Comparison of ENCODE assay signal across 8 mouse cellular contexts in the genomic region with DNA sequence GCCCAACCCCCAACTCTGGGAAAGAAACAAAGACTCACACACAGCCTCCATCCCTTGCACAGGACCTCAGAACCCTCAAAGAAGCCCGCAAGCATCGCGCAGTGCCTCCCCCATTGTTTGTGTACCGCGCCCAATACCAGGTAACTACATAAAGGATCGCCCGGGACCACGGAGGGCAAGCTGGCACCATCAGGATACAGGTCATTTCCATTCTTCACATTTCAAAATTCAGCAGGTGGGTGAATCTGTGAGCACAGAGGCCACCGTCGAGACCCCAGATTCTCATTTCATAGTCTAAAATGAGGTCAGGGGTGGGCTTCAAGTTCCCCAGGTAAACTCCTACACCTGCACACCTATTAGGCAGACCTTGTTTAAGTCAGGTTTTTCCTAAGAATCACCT. TPM values are rescaled to one million over a fixed set of nuclear protein-coding genes. Genes with fewer than 3 reads are reported as not detected.
DNase-seq lines count a peak whose midpoint lies in the region; ATAC-seq and TF ChIP-seq lines count a peak whose summit lies in the region.

No protein-coding gene starts in this region.

- no peak for TF ChIP-seq CTCF in ES-Bruce4 (IDR thresholded peaks at IDR 0.05; ENCODE audit: low read depth, low read length)

- TF ChIP-seq EP300 in ES-Bruce4 (IDR thresholded peaks at IDR 0.05; ENCODE audit: insufficient read depth, low read depth, low read length): no peak

- WGBS in hindbrain, embryonic 10.5 days: 87% methylated on average over 10 of the region's 10 CpGs
- 83% methylated on average over 10 of the region's 10 CpGs for WGBS in liver, embryonic 16.5 days (ENCODE audit: insufficient replicate concordance)

- ATAC-seq in cerebellum, adult (ENCODE audit: insufficient number of reproducible peaks, low FRiP score, low TSS enrichment): no peak
- ATAC-seq in liver, embryonic 16.5 days (ENCODE audit: low read depth): no peak

- 0 out of 2 replicates have a peak overlapping the region, but pooled peaks have one; percentile 39 for H3K4me2 ChIP-seq in liver, embryonic 16.5 days (ENCODE audit: low read depth, low read length)

- H3K9ac ChIP-seq in ES-Bruce4 (ENCODE audit: low read depth, poor library complexity, severe bottlenecking): peak overlapping the region; percentile 76
- H3K9ac ChIP-seq in liver, embryonic 16.5 days (ENCODE audit: low read depth, low read length): no peak overlapping the region

- peak overlapping the region; percentile 71 for H3K27ac ChIP-seq in ES-Bruce4 (ENCODE audit: insufficient read depth, low read length)
- H3K27ac ChIP-seq in hindbrain, embryonic 10.5 days: peak overlapping the region; percentile 94
- H3K27ac ChIP-seq in liver, embryonic 16.5 days (ENCODE audit: low read length): no peak overlapping the region

- H3K4me3 ChIP-seq in ES-Bruce4 (ENCODE audit: low read depth, low read length): peak overlapping the region; percentile 60
- peak overlapping the region; percentile 88 for H3K4me3 ChIP-seq in hindbrain, embryonic 10.5 days
- H3K4me3 ChIP-seq in liver, embryonic 16.5 days (ENCODE audit: low read depth, low read length): no peak overlapping the region

- no peaks in the 10 kb centered on the region for H3K4me1 ChIP-seq in ES-Bruce4 (ENCODE audit: control insufficient read depth, insufficient read depth, low read length)
- peaks cover 14% of the 10 kb centered on the region; the same call in 1 of the 2 replicates for H3K4me1 ChIP-seq in hindbrain, embryonic 10.5 days (replicated peaks)
- H3K4me1 ChIP-seq in liver, embryonic 16.5 days (ENCODE audit: control insufficient read depth, low read depth, low read length): no peaks in the 10 kb centered on the region

- no peaks in the 10 kb centered on the region for H3K9me3 ChIP-seq in ES-Bruce4 (replicated peaks; ENCODE audit: control insufficient read depth, insufficient read depth, low read length, poor library complexity, severe bottlenecking)
- H3K9me3 ChIP-seq in hindbrain, embryonic 10.5 days: peaks cover 4% of the 10 kb centered on the region; the same call in 1 of the 2 replicates
- no peaks in the 10 kb centered on the region for H3K9me3 ChIP-seq in liver, embryonic 16.5 days (replicated peaks; ENCODE audit: control insufficient read depth, low read length)

- H3K27me3 ChIP-seq in ES-Bruce4 (ENCODE audit: control insufficient read depth, insufficient read depth, low read length, poor library complexity, severe bottlenecking): no peaks in the 10 kb centered on the region
- H3K27me3 ChIP-seq in hindbrain, embryonic 10.5 days (ENCODE audit: insufficient read depth, poor library complexity, severe bottlenecking): no peaks in the 10 kb centered on the region
- peaks cover 19% of the 10 kb centered on the region for H3K27me3 ChIP-seq in liver, embryonic 16.5 days (ENCODE audit: control insufficient read depth, insufficient read depth, low read depth, low read length)

- no peak for TF ChIP-seq POLR2A in ES-Bruce4 (IDR thresholded peaks at IDR 0.05; ENCODE audit: insufficient read depth, low read length)

- no peaks in the 10 kb centered on the region for H3K36me3 ChIP-seq in ES-Bruce4 (ENCODE audit: control insufficient read depth, insufficient read depth, low read length, poor library complexity, severe bottlenecking)
- no peaks in the 10 kb centered on the region for H3K36me3 ChIP-seq in hindbrain, embryonic 10.5 days
- no peaks in the 10 kb centered on the region for H3K36me3 ChIP-seq in liver, embryonic 16.5 days (ENCODE audit: control insufficient read depth, insufficient read depth)

- DNase-seq in cerebellum, adult 9-11 months: peak; percentile 64
- DNase-seq in hindbrain, embryonic 10.5 days (ENCODE audit: low spot score): no peak
- no peak for DNase-seq in right cerebral cortex, postnatal 25 days
- no peak for DNase-seq in layer of hippocampus, adult 9-11 months
- DNase-seq in adrenal gland, adult 8-10 months: no peak

RNA-seq across cellular contexts. Expression of gene Atp9a, which starts 1.7 kb away (rescaled TPM):
- polyA plus RNA-seq in ES-Bruce4 (2011; ENCODE audit: insufficient read depth, insufficient read length, low read depth, missing spikeins): 28.9 and 29.3 TPM in 2 replicates
- 14.6 and 20.1 TPM in 2 replicates for polyA plus RNA-seq in hindbrain, embryonic 10.5 days (2016; fragmentation: Nextera tagmentation; extraction: Ambion mirVana)
- polyA plus RNA-seq in liver, embryonic 16.5 days (2015; fragmentation: Nextera tagmentation; extraction: Ambion mirVana): 2.7 and 4.0 TPM in 2 replicates
- 100 to 1,000 TPM in 2 of 4 experiments, 10 to 100 TPM in 2; 82.4 to 126 (median 105) TPM for total RNA-seq in adrenal gland, adult 8-10 months (2022)

RNA-seq across cellular contexts. Expression of gene Sall4, which starts 27.2 kb away (rescaled TPM):
- 244 and 245 TPM in 2 replicates for polyA plus RNA-seq in ES-Bruce4 (2011; ENCODE audit: insufficient read depth, insufficient read length, low read depth, missing spikeins)
- 19.0 and 44.4 TPM in 2 replicates for polyA plus RNA-seq in hindbrain, embryonic 10.5 days (2016; fragmentation: Nextera tagmentation; extraction: Ambion mirVana)
- polyA plus RNA-seq in liver, embryonic 16.5 days (2015; fragmentation: Nextera tagmentation; extraction: Ambion mirVana): 3.4 and 3.7 TPM in 2 replicates
- total RNA-seq in adrenal gland, adult 8-10 months (2022): under 1 TPM in 1 of 4 experiments, not detected in 3; 0.44 TPM
